Mouse (Mus musculus) erythroblast, embryonic 14.5 days (primary cell): ENCODE data around the gene Ube4b.

Source experiments
- GATA1 ChIP-seq: IDR thresholded peaks from 2 replicates; pipeline ENCODE4 v1.6.1; 2012; ENCODE audit warnings: low read length, inconsistent platforms, mixed read lengths
- TAL1 ChIP-seq: IDR thresholded peaks from 3 replicates; pipeline ENCODE4 v1.6.1; 2012; ENCODE audit warnings: low read length, inconsistent platforms, mixed read lengths

GRCm38 (mm10) chr4:149373927-149374326 lies 52.6 kb downstream of the Ube4b start:
- TF ChIP-seq GATA1 (no peak), TAL1 (no peak)
